Mouse (Mus musculus) cerebellum, adult 11 months (tissue): ENCODE results near the gene Chtop.

Source experiments
- DNase-seq: peaks from one replicate; pipeline ENCODE4 v3.0.0; 2022

Chtop gene

GRCm38 (mm10) chr3:90462579-90462978 lies 46.7 kb downstream of the Chtop start:
- no peak for DNase-seq

- no peak for DNase-seq
Measured at GRCm38 (mm10) chr3:90461935-90462334, 47.4 kb downstream of the Chtop start.

GRCm38 (mm10) chr3:90460315-90460714 lies 49.0 kb downstream of the Chtop start:
- DNase-seq: no peak

- no peak for DNase-seq
Measured at GRCm38 (mm10) chr3:90459727-90460126, 49.6 kb downstream of the Chtop start.

GRCm38 (mm10) chr3:90454931-90455330 lies 54.4 kb downstream of the Chtop start:
- DNase-seq: no peak

GRCm38 (mm10) chr3:90451396-90452095 lies 57.8 kb downstream of the Chtop start:
- no peak for DNase-seq

- no peak for DNase-seq
Measured at GRCm38 (mm10) chr3:90450874-90451273, 58.4 kb downstream of the Chtop start.
